Mouse (Mus musculus) Patski (cell line): Measurements from ENCODE around the gene Smox. TPM values are rescaled to one million over a fixed set of nuclear protein-coding genes. Genes with fewer than 3 reads are reported as not detected.

Source experiments
- ATAC-seq: fragments of 100-300 bp; one replicate; pipeline ENCODE4 v1.8.0; 2021
- CTCF ChIA-PET: fragments of 350-600 bp; sonication (Branson Sonifier 250); formaldehyde crosslinking; loops from one replicate; lab custom pipeline; 2022; ENCODE audit warnings: inconsistent platforms; lab: Charles Lee
- POLR2A ChIA-PET: fragments of 350-600 bp; sonication (Branson Sonifier 250); formaldehyde crosslinking; loops from one replicate; lab custom pipeline; 2022; ENCODE audit warnings: antibody characterized with exemption, inconsistent platforms; lab: Charles Lee
- DNase-seq: peaks from one replicate; pipeline ENCODE4 v3.0.0-alpha.2; 2011; ENCODE audit warnings: low read depth, low spot score
- H3K27me3 ChIP-seq: fragments of 371-371 bp; one replicate; pipeline ENCODE4 v1.5.1; 2021
- CTCF ChIP-seq: fragments of 100-300 bp; IDR thresholded peaks from one replicate; pipeline ENCODE4 v1.5.1; 2021
- in situ Hi-C: fragments of 300-500 bp; cut with MboI; formaldehyde crosslinking; loops from 3 replicates; pipeline ENCODE4 v1.11.1; 2018; ENCODE audit warnings: low pct_unique_long_range_greater_than_20kb, mixed read lengths
- polyA plus RNA-seq: library from polyadenylated mRNA; unstranded; gene quantifications from one replicate; pipeline ENCODE4 v1.2.3, GENCODE M21; 2021

Smox gene
- polyA plus RNA-seq, 1 experiment from 2014 or later = 47.9 TPM

DNA sequence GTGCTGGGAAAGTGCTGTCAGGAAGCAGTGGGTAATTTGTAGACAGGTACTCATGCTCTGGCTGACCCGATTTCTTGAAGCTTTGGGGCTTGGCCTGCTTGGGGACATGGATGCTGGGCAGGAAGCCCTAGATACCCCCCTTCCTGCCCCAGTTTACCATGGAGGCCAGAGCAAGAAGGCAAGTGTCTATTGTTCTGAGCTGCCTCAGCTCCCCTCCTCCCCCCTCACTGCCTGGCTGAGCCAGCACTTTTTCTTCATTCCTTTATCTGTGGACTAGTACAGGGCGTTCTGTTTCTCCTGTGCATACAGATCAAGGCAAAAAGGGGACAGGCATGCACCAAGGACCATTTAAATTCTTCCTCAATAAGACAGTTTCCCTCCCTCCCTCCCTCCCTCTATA lies 17.2 kb downstream of the Smox start:
- POLR2A ChIA-PET = no interaction called here
- H3K27me3 ChIP-seq = no peaks in the 10 kb centered on the region
- no peak for DNase-seq
- no peak for ATAC-seq
- no peak for TF ChIP-seq CTCF
- CTCF ChIA-PET = interaction anchor here (0.7 kb wide), 1 partner anchor 37 kb away, joined by 3 read pairs; no protein-coding TSS in a partner anchor
- in situ Hi-C loops = loop anchor here (5.0 to 10.0 kb wide), 2 partner anchors 86 to 244 kb away; partner anchors contain the start of gene Pank2

DNA sequence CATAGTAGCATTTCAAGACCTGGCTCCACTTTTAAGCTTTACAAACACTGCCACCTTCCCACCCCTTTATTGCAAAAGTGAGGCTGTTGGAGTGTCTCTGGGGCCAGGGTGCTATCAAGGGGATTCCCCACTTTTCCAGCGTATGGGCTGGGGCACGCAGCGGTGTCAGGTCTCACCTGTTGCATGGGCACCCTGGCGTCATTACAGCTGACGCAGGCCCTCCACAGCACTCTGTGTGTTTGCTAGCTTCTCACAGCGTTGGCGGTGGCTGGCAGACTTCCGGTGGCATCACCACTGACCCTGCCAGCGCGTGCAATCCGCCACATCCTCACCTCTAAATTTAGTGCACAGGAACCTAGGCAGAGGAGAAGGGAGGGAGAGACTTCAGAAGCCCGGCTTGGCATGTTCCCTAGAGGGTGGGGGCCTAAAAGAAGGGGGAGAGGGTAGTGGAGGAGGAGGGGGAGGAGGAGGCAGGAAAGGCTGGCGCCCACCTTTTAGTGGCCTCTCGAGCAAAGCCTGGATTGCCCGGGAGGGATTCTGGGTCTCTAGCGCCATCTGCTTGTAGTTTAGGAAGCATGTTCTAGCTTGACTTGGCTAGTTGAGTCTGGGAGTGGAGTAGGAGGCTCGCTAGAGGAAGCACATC lies 18.5 kb downstream of the Smox start:
- in situ Hi-C loops = loop anchor here (5.0 to 10.0 kb wide), 2 partner anchors 87 to 245 kb away; partner anchors contain the start of gene Pank2
- peak; percentile 80 for TF ChIP-seq CTCF
- POLR2A ChIA-PET = interaction anchor here (1.1 kb wide), 1 partner anchor 86 kb away, joined by 4 read pairs; no protein-coding TSS in a partner anchor
- ATAC-seq (no peak), DNase-seq (no peak)
- H3K27me3 ChIP-seq = no peaks in the 10 kb centered on the region
- CTCF ChIA-PET = interaction anchor here (0.7 to 2.0 kb wide), 11 partner anchors 16 to 303 kb away, joined by 3 to 5 read pairs (median 3); no protein-coding TSS in a partner anchor

DNA sequence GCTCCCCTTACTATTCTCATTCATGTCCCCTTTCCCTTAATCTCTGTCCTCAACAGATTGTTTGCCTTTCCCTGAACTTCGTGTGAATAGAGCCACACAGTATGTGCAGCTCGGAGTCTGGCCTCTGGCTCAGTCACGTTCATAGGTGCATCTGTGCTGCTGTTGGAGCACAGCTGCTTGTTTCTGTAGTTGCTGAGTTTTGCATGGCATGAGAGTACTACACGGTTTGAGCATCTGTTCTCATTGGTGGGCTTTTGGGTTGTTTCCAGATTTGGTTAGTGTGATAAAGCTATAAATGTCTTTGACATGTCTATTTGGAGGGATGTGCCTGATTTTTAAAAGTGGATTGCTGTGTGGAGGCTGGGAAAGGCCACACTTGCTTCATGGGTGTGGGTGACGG lies 19.2 kb downstream of the Smox start:
- in situ Hi-C loops = no loop called here
- no peak for ATAC-seq
- no peak for TF ChIP-seq CTCF
- no peak for DNase-seq
- ChIA-PET CTCF (interaction anchor here (0.7 to 2.0 kb wide), 11 partner anchors 15 to 103 kb away, joined by 3 to 6 read pairs (median 3); no protein-coding TSS in a partner anchor), POLR2A (interaction anchor here (0.5 to 1.1 kb wide), 3 partner anchors 8 to 141 kb away, joined by 3 to 4 read pairs (median 4); no protein-coding TSS in a partner anchor)
- no peaks in the 10 kb centered on the region for H3K27me3 ChIP-seq

DNA sequence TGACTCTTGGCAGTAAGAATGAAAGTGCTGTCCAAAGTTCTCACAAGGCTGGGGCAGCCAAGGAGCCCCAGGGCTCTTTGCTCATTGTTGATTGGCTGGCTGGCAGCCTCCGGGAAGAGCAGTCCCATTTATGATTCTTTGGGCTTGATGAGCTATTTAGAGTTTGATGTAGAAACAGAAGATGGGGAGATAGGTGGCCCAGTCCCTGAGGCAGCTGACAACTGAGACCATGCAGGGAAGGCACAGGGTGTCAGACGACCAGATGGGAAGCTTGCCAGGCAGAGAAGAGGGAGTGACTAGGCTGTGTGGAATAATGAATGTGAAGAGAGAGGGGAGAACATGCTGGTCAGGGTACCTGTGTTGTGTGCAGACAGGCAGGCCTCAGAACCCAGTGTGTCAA lies 22.2 kb downstream of the Smox start:
- ATAC-seq (no peak), DNase-seq (no peak)
- ChIA-PET CTCF (interaction anchor here (0.8 to 2.5 kb wide), 5 partner anchors 13 to 400 kb away, joined by 3 to 10 read pairs (median 3); no protein-coding TSS in a partner anchor), POLR2A (no interaction called here)
- no peak for TF ChIP-seq CTCF
- in situ Hi-C loops = no loop called here
- H3K27me3 ChIP-seq = no peaks in the 10 kb centered on the region

DNA sequence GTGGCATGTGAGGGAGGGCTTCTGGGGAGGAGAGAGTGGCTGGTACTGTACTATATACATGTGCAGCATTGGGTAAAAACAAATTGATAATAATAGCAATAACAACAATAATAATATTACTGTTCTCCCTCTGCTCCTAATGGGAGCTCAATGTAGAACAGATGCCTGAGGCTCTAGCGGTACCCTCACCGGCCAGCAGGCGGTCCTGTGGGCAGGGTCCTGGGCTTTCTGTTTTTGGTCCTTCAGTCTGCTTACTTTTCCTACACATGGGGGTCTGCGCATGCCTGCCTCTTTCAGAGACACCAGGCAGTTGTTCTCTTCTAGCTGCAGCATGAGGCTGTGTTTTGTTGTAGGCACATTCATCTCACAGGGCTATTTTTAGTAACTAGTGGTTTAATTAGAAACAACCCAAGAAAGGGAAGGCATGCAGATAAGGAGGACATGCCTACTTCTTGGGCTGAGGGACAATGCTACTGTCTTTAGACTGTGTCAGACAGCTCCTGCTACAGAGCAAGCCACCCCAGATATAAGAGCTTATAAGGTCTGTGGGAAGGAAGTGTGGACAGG lies 22.8 kb downstream of the Smox start:
- ATAC-seq (no peak), DNase-seq (no peak)
- ChIA-PET POLR2A (no interaction called here), CTCF (interaction anchor here (1.0 to 3.4 kb wide), 6 partner anchors 12 to 298 kb away, joined by 3 to 16 read pairs (median 4); no protein-coding TSS in a partner anchor)
- in situ Hi-C loops = no loop called here
- H3K27me3 ChIP-seq = no peaks in the 10 kb centered on the region
- TF ChIP-seq CTCF = no peak

DNA sequence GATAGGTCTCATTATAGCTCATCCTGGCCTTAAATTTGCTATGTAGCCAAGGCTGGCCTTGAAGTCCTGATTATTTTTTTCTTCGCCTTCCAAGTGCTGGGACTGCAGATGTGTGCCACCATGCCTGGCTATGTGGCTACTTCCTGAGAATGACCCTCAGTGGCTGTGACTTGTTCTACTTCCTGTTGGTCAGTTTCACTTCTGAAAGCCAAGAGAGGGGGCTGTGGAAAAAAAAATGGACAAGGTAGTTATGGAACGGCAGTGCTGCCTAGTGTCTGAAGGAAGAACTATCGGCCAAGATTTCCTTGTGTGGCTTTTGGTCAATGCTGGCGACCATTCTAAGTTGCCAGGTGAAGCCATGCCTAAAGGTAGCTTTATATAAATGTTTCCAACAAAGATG lies 26.3 kb downstream of the Smox start:
- DNase-seq = no peak
- CTCF ChIA-PET = interaction anchor here (0.6 to 1.7 kb wide), 4 partner anchors 9 to 350 kb away, joined by 3 to 5 read pairs (median 4); no protein-coding TSS in a partner anchor
- TF ChIP-seq CTCF = no peak
- ATAC-seq = no peak
- no peaks in the 10 kb centered on the region for H3K27me3 ChIP-seq
- in situ Hi-C loops = no loop called here
- POLR2A ChIA-PET = interaction anchor here (0.7 kb wide), 1 partner anchor 129 kb away, joined by 3 read pairs; no protein-coding TSS in a partner anchor

DNA sequence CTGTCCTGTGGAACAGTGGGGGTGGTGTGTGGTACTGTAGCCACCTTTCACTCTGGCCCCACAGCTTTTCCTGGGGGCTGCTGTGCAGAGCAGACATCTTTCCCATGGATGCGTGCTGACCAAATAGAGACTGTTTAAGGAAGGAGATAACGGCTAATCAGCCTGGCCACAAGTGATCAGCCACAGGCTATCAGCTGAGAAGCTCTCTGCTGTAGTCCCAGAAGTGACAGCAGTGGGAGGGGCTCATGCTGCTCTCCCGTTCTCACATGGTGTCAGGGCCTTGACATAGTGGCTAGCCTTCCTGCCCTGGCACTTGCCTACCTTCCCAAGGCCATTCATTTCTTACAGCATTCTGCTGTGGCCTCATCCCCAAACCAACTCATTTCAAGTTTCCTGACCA lies 27.5 kb downstream of the Smox start:
- in situ Hi-C loops = no loop called here
- POLR2A ChIA-PET = interaction anchor here (0.5 kb wide), 1 partner anchor 131 kb away, joined by 3 read pairs; no protein-coding TSS in a partner anchor

DNA sequence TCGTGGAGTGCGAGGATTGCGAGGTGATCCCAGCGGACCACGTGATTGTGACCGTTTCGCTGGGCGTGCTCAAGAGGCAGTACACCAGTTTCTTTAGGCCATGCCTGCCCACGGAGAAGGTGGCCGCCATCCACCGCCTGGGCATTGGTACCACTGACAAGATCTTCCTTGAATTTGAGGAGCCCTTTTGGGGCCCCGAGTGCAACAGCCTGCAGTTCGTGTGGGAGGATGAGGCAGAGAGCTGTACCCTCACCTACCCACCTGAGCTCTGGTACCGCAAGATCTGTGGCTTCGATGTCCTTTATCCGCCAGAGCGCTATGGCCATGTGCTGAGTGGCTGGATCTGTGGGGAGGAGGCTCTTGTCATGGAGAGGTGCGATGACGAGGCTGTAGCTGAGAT lies 29.4 kb downstream of the Smox start:
- ChIA-PET CTCF (interaction anchor here (2.5 kb wide), 1 partner anchor 10 kb away, joined by 12 read pairs; no protein-coding TSS in a partner anchor), POLR2A (no interaction called here)
- ATAC-seq = no peak
- DNase-seq = no peak
- no peaks in the 10 kb centered on the region for H3K27me3 ChIP-seq
- TF ChIP-seq CTCF = no peak
- in situ Hi-C loops = no loop called here

More for the DNA sequence above, 27.5 kb downstream of the Smox start:
- CTCF ChIA-PET = interaction anchor here (1.7 kb wide), 1 partner anchor 11 kb away, joined by 5 read pairs; no protein-coding TSS in a partner anchor
- no peak for DNase-seq
- no peaks in the 10 kb centered on the region for H3K27me3 ChIP-seq
- no peak for ATAC-seq
- TF ChIP-seq CTCF = no peak

DNA sequence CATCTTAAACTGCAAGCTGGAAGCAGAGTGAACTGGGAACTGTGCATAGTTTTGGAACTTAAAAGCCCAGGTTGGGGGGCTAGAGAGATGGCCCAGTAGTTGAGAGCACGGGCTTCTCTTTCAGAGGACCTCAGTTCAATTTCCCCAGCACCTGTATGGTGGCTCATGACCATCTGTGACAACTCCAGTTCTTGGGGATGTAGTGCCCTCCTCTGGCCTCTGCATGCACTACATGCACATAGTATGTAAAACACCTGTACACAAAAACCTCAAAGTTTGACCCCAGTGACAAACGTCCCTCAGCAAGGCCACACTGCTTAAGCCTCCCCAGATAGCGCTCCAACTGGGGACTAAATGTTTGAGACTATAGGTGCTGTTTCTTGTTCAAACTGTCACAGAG lies 35.8 kb downstream of the Smox start:
- TF ChIP-seq CTCF = peak; percentile 84
- ChIA-PET CTCF (interaction anchor here (0.7 to 2.6 kb wide), 3 partner anchors 10 to 17 kb away, joined by 3 to 10 read pairs (median 4); no protein-coding TSS in a partner anchor), POLR2A (no interaction called here)
- DNase-seq (no peak), ATAC-seq (no peak)
- in situ Hi-C loops = no loop called here
- H3K27me3 ChIP-seq = no peaks in the 10 kb centered on the region

DNA sequence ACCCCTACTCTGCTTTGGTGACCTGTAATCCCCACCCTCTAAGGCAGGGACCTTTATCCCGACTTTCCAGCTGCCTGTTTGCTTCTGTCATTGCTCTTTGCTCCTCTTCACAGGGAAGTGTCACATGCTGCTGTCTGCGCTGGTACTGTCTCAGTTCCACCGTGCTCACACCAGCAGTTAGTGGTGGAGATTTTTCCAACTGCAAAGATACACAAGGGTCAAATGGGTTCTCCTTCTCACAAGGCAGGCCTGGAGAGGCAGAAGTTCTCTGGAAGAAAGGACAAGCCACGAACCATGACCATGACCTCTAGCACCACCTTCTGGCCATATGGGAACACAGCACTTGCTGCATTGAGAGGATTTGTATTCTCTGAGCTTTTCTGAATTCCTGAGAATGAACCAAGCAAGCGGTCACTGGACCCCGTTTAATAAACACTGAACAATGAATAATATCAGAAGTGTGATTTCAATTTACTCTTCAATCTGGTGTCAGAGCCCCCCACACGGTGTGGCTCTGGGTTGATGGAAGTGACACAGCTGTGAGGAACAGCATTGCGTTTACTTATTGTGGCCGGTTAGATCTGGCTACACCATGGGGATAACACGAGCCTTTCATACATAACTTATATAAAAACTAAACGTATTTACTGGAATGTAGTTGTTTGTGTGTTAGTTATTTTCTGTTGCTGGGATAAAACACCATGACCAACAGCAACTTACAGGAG lies 38.8 kb downstream of the Smox start:
- peak; percentile 69 for ATAC-seq
- ChIA-PET POLR2A (no interaction called here), CTCF (interaction anchor here (0.6 to 2.6 kb wide), 22 partner anchors 9 to 283 kb away, joined by 3 to 20 read pairs (median 4); no protein-coding TSS in a partner anchor)
- peak; percentile 90 for TF ChIP-seq CTCF
- in situ Hi-C loops = no loop called here
- DNase-seq = peak; percentile 19
- no peaks in the 10 kb centered on the region for H3K27me3 ChIP-seq
